Mouse (Mus musculus): Measurements from ENCODE around the gene Nxph2. TPM values are rescaled to one million over a fixed set of nuclear protein-coding genes. Genes with fewer than 3 reads are reported as not detected.
"Not testable (repeated sequence)": the region's sequence is repeated elsewhere in the genome, so short reads cannot be mapped to it uniquely, and the experiment has no call there.

Gene Nxph2
- 0.33 TPM in 1 of 2 replicates, not detected in the other for polyA plus RNA-seq (2014; fragmentation: Nextera tagmentation; extraction: Ambion mirVana)

DNA sequence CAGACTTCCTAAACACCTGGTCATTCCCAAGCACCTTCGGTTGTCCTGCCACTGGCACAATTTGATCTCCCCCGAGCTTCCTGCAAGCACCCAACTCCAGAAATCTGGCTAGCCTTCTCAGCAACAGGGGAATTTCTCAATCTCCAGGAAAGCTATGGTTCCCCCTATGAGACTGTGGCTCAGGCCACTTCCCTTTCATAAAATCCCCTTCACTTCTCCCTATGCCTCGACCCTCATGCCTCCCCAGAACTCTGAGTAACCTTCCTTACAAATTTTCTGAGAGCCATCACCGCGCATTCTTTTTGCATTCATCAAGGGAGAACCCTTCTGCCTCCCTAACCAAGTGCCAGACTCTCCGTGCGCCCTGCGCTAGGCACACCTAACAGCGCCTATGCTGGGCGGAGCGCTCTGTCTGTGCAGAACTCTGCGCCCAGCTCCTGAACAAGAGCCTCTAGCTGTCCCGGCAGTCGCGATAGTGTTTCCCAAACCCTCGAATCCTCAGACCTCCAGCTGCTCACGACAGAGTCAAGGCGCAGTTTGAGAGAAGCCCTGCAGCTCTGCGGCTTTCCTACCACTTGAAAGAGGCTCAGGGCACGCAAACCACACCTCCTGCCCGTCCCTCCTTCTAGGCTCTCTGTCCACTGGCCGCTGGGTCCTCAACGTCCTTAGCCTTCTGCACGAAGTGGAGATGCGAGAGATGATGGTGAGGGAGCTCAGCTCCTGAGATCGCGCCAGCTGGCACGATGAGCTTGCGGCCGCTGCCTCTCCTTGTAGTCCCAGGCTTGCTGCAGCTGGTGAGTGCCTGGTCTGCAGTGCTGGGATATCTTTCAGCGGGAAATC lies at the start of gene Nxph2:
Nxph2 (plus strand) TSS at position 501 of the 840 bp plus-strand sequence.
- DNase-seq (ENCODE audit: low spot score): peak; percentile 32
- no peaks in the 10 kb centered on the region for H3K4me1 ChIP-seq (replicated peaks; ENCODE audit: control insufficient read depth, insufficient read depth, low read length)
- WGBS: 3% methylated on average over 31 of the region's 31 CpGs
- no peaks in the 10 kb centered on the region for H3K9me3 ChIP-seq (ENCODE audit: control insufficient read depth, low read length)
- no peak within 1 kb of the TSS for H3K27ac ChIP-seq (ENCODE audit: low read depth, low read length)
- H3K9ac ChIP-seq (ENCODE audit: low read depth, low read length): no peak within 1 kb of the TSS
- H3K27me3 ChIP-seq (replicated peaks; ENCODE audit: control insufficient read depth, insufficient read depth, low read length): peaks cover 10% of the 10 kb centered on the region
- peak within 1 kb of the TSS; percentile 44 for H3K4me2 ChIP-seq
- ATAC-seq (replicated peaks; ENCODE audit: low FRiP score): no peak
- H3K36me3 ChIP-seq (ENCODE audit: control insufficient read depth, insufficient read depth, low read length): no peaks in the 10 kb centered on the region
- peak within 1 kb of the TSS; percentile 18 for H3K4me3 ChIP-seq (ENCODE audit: low read depth, low read length)

DNA sequence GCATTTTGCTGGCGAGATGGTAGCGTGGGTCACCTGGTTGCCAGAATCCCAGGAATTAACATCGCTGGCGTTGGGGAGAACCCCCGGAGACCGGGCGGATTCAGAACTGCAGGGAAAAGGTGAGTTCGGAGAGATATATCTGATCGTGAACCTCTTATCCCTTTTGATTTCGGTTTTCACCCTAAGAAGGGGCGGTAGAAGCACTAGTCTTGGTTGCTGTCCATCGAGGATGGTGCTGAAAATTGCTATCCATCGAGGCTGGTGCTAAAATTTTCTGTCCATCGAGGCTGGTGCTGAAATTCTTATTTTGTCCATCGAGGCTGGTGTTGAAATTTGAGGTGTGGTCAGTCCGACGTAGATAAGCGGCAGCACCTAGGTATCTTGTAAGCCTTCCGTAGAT lies 30.1 kb upstream of the Nxph2 start:
- not testable (repeated sequence) for H3K9ac ChIP-seq (ENCODE audit: low read depth, low read length); ATAC-seq (replicated peaks; ENCODE audit: low FRiP score); H3K27ac ChIP-seq (ENCODE audit: low read depth, low read length); H3K36me3 ChIP-seq (ENCODE audit: control insufficient read depth, insufficient read depth, low read length); H3K27me3 ChIP-seq (replicated peaks; ENCODE audit: control insufficient read depth, insufficient read depth, low read length); H3K4me3 ChIP-seq (ENCODE audit: low read depth, low read length); H3K9me3 ChIP-seq (ENCODE audit: control insufficient read depth, low read length); H3K4me1 ChIP-seq (replicated peaks; ENCODE audit: control insufficient read depth, insufficient read depth, low read length); DNase-seq (ENCODE audit: low spot score); H3K4me2 ChIP-seq
- 52% methylated on average over 19 of the region's 19 CpGs for WGBS

GRCm38 (mm10) chr2:23314869-23315268 lies 6.2 kb upstream of the Nxph2 start:
- DNase-seq (ENCODE audit: low spot score): no peak

More at GRCm38 (mm10) chr2:23314869-23315268, 6.2 kb upstream of the Nxph2 start:
- ATAC-seq (replicated peaks; ENCODE audit: low FRiP score): no peak
- Histone ChIP-seq H3K27me3 (replicated peaks; ENCODE audit: control insufficient read depth, insufficient read depth, low read length) (no peaks in the 10 kb centered on the region), H3K36me3 (ENCODE audit: control insufficient read depth, insufficient read depth, low read length) (no peaks in the 10 kb centered on the region), H3K27ac (ENCODE audit: low read depth, low read length) (no peak overlapping the region), H3K4me3 (ENCODE audit: low read depth, low read length) (no peak overlapping the region), H3K9me3 (ENCODE audit: control insufficient read depth, low read length) (no peaks in the 10 kb centered on the region), H3K4me1 (replicated peaks; ENCODE audit: control insufficient read depth, insufficient read depth, low read length) (no peaks in the 10 kb centered on the region), H3K9ac (ENCODE audit: low read depth, low read length) (no peak overlapping the region), H3K4me2 (no peak overlapping the region)
- WGBS: 10% methylated on average over 1 of the region's 1 CpGs

Other genes starting within 250 kb of the Nxph2 start
- gene Mastl, start 165.2 kb upstream of the Nxph2 start, polyA plus RNA-seq (2014; fragmentation: Nextera tagmentation; extraction: Ambion mirVana): 10.1 and 10.6 TPM in 2 replicates
- 70.6 and 75.7 TPM in 2 replicates for gene Yme1l1, start 164.9 kb upstream of the Nxph2 start, polyA plus RNA-seq (2014; fragmentation: Nextera tagmentation; extraction: Ambion mirVana)
- not detected in 2 replicates for gene 4931423N10Rik, start 113.8 kb upstream of the Nxph2 start, polyA plus RNA-seq (2014; fragmentation: Nextera tagmentation; extraction: Ambion mirVana)

Data from liver, embryonic 11.5 days (tissue).